Mouse (Mus musculus) ES-E14 (cell line): ENCODE results near the gene Krtap12-1. TPM values are rescaled to one million over a fixed set of nuclear protein-coding genes. Genes with fewer than 3 reads are reported as not detected.
"Not testable (repeated sequence)": the region's sequence is repeated elsewhere in the genome, so short reads cannot be mapped to it uniquely, and the experiment has no call there.

Experiments used
- DNase-seq: peaks from one replicate; pipeline ENCODE4 v3.0.0-alpha.2; 2013; ENCODE audit warnings: low read depth, low spot score
- H3K27ac ChIP-seq: 2 replicates; pipeline ENCODE4 v1.5.1; 2012; ENCODE audit warnings: low read depth, mild to moderate bottlenecking, low read length, moderate library complexity, mixed read lengths; ENCODE audit not compliant: poor library complexity, insufficient read depth, severe bottlenecking
- H3K36me3 ChIP-seq: 2 replicates; pipeline ENCODE4 v1.6.1; 2012; ENCODE audit warnings: mild to moderate bottlenecking, low read length, moderate library complexity, mixed read lengths; ENCODE audit not compliant: control insufficient read depth, poor library complexity, insufficient read depth, severe bottlenecking
- H3K4me1 ChIP-seq, 2 experiments: fragments of 150-350 bp in 1 of 2; sonication (generic) in 1 of 2; 2 replicates each; pipeline ENCODE4 v1.6.1; 2012; ENCODE audit warnings: low read length in 2 of 2, mild to moderate bottlenecking in 1 of 2, mixed read lengths in 1 of 2; ENCODE audit not compliant: control insufficient read depth in 2 of 2, insufficient read depth in 2 of 2, poor library complexity in 1 of 2
- H3K4me3 ChIP-seq, 2 experiments: fragments of 150-350 bp in 1 of 2; sonication (generic) in 1 of 2; 2 replicates each; pipeline ENCODE4 v1.5.1; 2012; ENCODE audit warnings: low read length in 2 of 2, low read depth in 1 of 2, mild to moderate bottlenecking in 1 of 2, mixed read lengths in 1 of 2; ENCODE audit not compliant: insufficient read depth in 1 of 2, poor library complexity in 1 of 2, severe bottlenecking in 1 of 2
- H3K9ac ChIP-seq: 2 replicates; pipeline ENCODE4 v1.6.1; 2012; ENCODE audit warnings: low read depth, mild to moderate bottlenecking, low read length, mixed read lengths; ENCODE audit not compliant: poor library complexity, insufficient read depth, severe bottlenecking
- H3K9me3 ChIP-seq: fragments of 150-350 bp; sonication (generic); 2 replicates; pipeline ENCODE4 v1.6.1; 2012; ENCODE audit warnings: low read depth, mild to moderate bottlenecking, low read length; ENCODE audit not compliant: control insufficient read depth, insufficient read depth
- CHD2 ChIP-seq: IDR thresholded peaks from 2 replicates; pipeline ENCODE4 v1.6.1; 2014; ENCODE audit warnings: mild to moderate bottlenecking, low read depth, low read length, inconsistent platforms
- HCFC1 ChIP-seq: IDR thresholded peaks from 2 replicates; pipeline ENCODE4 v1.6.1; 2012; ENCODE audit warnings: low read length, inconsistent platforms, borderline replicate concordance; ENCODE audit not compliant: insufficient read depth
- MAFK ChIP-seq: IDR thresholded peaks from 2 replicates; pipeline ENCODE4 v1.6.1; 2014; ENCODE audit warnings: mild to moderate bottlenecking, low read depth, low read length, inconsistent platforms; ENCODE audit not compliant: insufficient read depth
- ZC3H11A ChIP-seq: IDR thresholded peaks from 2 replicates; pipeline ENCODE4 v1.6.1; 2012; ENCODE audit warnings: low read depth, mild to moderate bottlenecking, inconsistent platforms, low read length, borderline replicate concordance
- ZNF384 ChIP-seq: IDR thresholded peaks from 2 replicates; pipeline ENCODE4 v1.6.1; 2012; ENCODE audit warnings: low read depth, low read length, inconsistent platforms
- in situ Hi-C, 2 experiments: fragments of 600-800 bp; cut with MboI; formaldehyde crosslinking; loops; one replicate each; pipeline ENCODE4 v1.15.1; 2025; ENCODE audit warnings: low sequenced_read_pairs in 2 of 2, inconsistent platforms in 1 of 2; ENCODE audit not compliant: unreplicated experiment in 2 of 2
- total RNA-seq: library from RNA; depleted of rRNA; stranded (reverse); fragments of 300-350 nt; gene quantifications from 2 replicates; pipeline ENCODE4 v1.2.3, GENCODE M21; 2012; rRNA removed

Krtap12-1 gene
- not detected in 2 replicates for total RNA-seq

DNA sequence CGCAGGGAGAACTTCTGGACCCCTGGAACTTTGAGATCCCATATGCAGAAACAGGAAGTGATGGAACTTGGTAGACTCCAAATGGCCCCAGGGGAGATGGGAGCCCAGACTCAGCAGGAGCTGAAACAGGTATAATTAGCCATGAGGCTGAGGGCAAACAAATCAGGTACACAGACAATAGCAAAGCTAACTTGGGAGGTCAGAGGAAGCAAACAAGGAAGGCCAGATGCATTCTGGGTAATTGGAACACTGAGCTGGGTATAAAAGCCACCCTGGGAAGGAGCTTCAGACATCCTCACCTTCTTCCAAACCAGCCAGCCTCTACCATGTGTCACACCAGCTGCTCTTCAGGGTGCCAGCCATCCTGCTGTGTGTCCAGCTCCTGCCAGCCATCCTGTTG lies at the start of gene Krtap12-1:
TSS of gene Krtap12-1 (plus strand) at position 301 of the 400 bp plus-strand sequence.
- H3K4me1 ChIP-seq, H3K4me3 ChIP-seq, H3K9me3 ChIP-seq, H3K9ac ChIP-seq, H3K27ac ChIP-seq, H3K36me3 ChIP-seq, DNase-seq, in situ Hi-C loops: not testable (repeated sequence)

DNA sequence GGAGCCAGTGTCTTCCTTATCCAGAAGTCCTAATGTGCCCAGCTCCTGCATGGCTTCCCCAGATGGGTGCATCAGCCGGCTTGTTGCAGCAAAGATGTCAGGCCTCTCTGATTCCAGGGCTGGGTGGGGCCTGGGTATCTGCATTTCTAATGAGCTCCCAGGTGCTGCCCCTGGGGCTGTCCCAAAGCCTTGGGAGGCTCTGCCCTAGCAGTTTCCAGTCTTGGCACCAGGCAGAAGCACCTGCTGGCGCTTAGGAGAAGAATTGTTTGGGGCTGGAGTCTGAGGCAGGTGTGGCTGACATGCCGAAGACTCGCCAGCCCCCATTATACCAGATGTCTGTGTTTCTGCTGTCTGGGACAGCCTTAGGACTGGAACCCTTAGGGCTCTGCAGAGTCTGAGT lies 49.7 kb upstream of the Krtap12-1 start:
- TF ChIP-seq HCFC1 = no peak
- no peak for TF ChIP-seq ZNF384
- TF ChIP-seq CHD2 = no peak
- no peak for TF ChIP-seq ZC3H11A
- TF ChIP-seq MAFK = no peak
- H3K36me3 ChIP-seq = no peaks in the 10 kb centered on the region
- DNase-seq = no peak
- no peak overlapping the region for H3K27ac ChIP-seq
- H3K4me3 ChIP-seq = no peak overlapping the region
- no peaks in the 10 kb centered on the region for H3K9me3 ChIP-seq
- H3K9ac ChIP-seq = no peak overlapping the region
- H3K4me1 ChIP-seq = peaks cover 0 to 14% of the 10 kb centered on the region in 2 experiments; a peak in 2 of 4 replicates
- in situ Hi-C loops = no loop called here

DNA sequence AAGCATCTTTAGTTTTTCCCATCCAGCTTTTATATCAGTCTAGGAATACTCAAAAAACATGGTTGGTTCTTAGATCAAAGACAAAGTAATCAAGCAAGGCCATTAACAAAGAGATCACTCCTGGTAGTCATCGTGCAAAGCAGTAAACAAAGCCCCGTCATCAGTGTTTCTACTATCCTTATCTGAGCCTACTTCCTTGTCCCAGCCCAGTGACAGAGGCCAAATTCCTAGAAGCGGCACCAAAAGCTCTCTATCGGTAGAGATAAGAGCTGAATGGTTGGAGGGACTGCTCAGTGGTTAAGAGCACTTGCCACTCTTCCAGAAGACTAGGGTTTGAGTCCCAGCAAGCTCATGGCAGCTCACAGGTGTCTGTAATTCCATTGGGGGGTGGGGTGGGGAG lies 48.9 kb upstream of the Krtap12-1 start:
- no peak for TF ChIP-seq ZNF384
- no peak for TF ChIP-seq HCFC1
- no peak for TF ChIP-seq ZC3H11A
- no peak for TF ChIP-seq CHD2
- no peak for TF ChIP-seq MAFK
- no peak overlapping the region for H3K9ac ChIP-seq
- in situ Hi-C loops = no loop called here
- DNase-seq = no peak
- no peak overlapping the region for H3K27ac ChIP-seq
- H3K4me3 ChIP-seq = no peak overlapping the region
- peaks cover 0 to 14% of the 10 kb centered on the region in 2 experiments; a peak in 2 of 4 replicates for H3K4me1 ChIP-seq
- no peaks in the 10 kb centered on the region for H3K9me3 ChIP-seq
- H3K36me3 ChIP-seq = no peaks in the 10 kb centered on the region

DNA sequence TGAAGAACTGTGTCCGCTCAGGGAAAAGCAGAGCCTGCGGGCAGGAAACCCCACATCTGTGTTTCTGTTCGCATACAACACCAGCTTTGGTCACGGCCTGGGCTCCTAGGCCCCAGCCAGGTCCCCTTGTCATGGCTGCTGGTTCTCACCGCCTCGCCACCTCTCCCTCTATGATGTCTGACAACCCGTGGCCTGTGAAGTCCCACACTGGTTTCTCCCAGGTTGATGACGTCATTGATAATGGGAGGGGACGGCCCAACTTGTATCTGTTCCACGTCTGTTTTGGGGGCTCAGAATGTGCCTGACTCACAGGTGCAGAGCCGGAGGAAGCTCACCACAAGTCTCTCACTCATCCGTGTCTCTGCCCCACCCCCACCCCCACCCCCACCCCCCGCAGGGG lies 46.6 kb upstream of the Krtap12-1 start:
- H3K36me3 ChIP-seq = no peaks in the 10 kb centered on the region
- in situ Hi-C loops = no loop called here
- no peak for DNase-seq
- H3K9ac ChIP-seq = no peak overlapping the region
- H3K9me3 ChIP-seq = no peaks in the 10 kb centered on the region
- H3K4me1 ChIP-seq = peaks cover 0 to 14% of the 10 kb centered on the region in 2 experiments; a peak in 2 of 4 replicates
- no peak overlapping the region for H3K27ac ChIP-seq
- TF ChIP-seq CHD2 (no peak), ZNF384 (no peak), ZC3H11A (no peak), HCFC1 (no peak), MAFK (no peak)
- H3K4me3 ChIP-seq = no peak overlapping the region

DNA sequence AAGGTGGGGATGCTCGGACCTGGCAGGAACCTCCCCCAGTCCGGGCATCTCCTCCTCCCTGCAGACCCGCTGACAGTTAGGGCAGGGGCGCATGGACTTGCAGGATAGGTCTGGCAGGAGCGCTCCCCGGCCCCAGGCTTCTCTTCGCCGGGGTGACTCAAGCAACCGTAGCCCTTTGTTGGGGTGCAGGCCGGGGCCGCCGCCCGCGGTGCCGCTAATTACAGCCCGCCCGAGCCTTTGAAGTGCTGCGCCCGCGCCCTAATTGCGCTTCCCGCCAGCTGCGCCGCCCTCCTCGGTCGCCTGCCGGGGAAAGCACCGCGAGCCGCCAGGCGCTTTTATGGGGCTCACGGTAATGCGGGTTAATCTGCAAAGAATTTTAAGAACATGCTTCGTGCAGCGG lies 42.8 kb upstream of the Krtap12-1 start:
- DNase-seq = no peak
- Histone ChIP-seq H3K4me1 (peaks cover 0 to 10% of the 10 kb centered on the region in 2 experiments; a peak in 2 of 4 replicates), H3K27ac (no peak overlapping the region), H3K9ac (no peak overlapping the region), H3K9me3 (no peaks in the 10 kb centered on the region), H3K36me3 (no peaks in the 10 kb centered on the region), H3K4me3 (peak overlapping the region; percentile 12 to 54; a peak in 3 of 4 replicates)
- in situ Hi-C loops = no loop called here
- TF ChIP-seq ZC3H11A = no peak
- no peak for TF ChIP-seq ZNF384
- TF ChIP-seq MAFK = no peak
- TF ChIP-seq HCFC1 = no peak
- TF ChIP-seq CHD2 = no peak
